Mouse (Mus musculus) gastrocnemius, postnatal 4 days (tissue): ENCODE results near the gene Saysd1. TPM values are rescaled to one million over a fixed set of nuclear protein-coding genes. Genes with fewer than 3 reads are reported as not detected.

Source experiments
- DNase-seq, 2 experiments: peaks; one replicate each; pipeline ENCODE4 v3.0.0; 2021 to 2022; ENCODE audit warnings: low spot score in 2 of 2, mixed read lengths in 2 of 2
- long read RNA-seq, 2 experiments: library from polyadenylated mRNA; stranded (forward); transcript quantifications; one replicate each; pipeline ENCODE4 v2.0.0; 2021
- total RNA-seq, 2 experiments: library from RNA; stranded (reverse); gene quantifications; 2 replicates each; pipeline ENCODE4 v1.2.3; 2021

Saysd1 gene
- total RNA-seq, result 1 to 10 TPM; 2.6 to 2.9 TPM
- long read RNA-seq, experiment 1, transcript Saysd1-201 (2 exons, 2,315 nt), result major isoform, 5 of 7 reads
- long read RNA-seq, experiment 1, partial matches to known transcripts, result 0 of 7 reads
- long read RNA-seq, experiment 1, other reads (novel, unspliced or antisense), result 2 of 7 reads
- long read RNA-seq, experiment 2, transcript Saysd1-201 (2 exons, 2,315 nt), result major isoform, 6 of 6 reads
- long read RNA-seq, experiment 2, partial matches to known transcripts, result 0 of 6 reads
- long read RNA-seq, experiment 2, other reads (novel, unspliced or antisense), result 0 of 6 reads

DNA sequence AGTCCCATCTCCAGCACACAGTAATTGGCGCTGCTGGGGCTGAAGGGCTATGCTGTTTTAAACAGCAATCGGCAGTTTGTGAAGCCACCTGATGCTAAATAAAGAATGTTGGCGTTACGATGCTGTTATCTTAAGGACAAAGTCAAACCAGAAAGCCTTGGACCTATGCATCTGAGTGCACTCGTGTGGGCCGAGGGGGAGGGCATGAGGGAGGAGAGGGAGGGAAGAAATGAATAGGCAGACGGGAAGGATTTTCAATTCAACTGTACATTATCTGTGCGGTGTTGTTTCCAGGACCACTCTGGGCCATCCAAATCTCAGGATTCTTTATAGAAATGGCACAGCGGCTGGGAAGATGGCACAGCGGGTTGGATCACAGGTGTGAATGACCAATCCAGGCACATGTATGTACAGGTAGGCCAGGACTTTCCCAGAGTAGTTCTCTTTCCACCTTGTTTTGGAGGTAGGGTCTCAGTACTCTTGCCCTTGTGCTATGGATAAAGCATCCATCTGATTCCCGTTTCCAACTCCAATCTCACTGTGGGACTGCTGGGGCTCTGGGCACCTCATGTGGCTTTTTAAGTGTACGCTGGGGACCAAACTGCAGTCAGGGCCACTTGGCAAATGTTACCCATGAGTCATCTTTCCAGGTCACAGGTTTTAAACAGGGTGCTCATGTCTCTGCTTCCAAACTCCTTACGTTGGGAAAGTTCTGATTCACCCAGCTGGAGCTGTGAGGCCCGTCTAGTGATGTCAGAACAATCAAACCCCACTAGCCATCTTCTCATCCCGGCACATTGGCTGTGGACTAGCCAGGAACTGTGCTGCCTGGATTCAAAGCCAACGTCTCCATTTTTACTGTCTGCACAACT, at the start of gene Saysd1:
Saysd1 (minus strand) TSS at position 51 of the 872 bp plus-strand sequence.
- no peak for DNase-seq

DNA sequence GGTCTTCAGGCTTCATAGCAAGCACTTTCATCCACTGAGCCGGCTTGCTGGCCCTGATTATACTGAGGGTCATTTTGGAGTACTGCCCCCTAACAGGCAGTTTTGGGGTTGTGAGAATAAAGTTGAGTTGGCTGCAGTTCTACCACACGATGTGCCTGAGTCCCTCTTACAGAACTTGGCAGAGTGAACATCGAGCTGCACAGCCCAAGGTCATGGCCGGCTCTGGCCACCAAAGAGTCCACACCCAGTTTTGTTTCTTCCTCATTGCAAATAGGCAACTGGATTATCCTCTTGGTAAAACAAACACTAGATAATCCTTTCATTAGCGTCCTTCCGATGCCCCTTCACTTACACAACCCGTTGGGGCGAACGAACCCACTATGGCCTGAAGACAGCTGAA, 47.1 kb upstream of the Saysd1 start:
- DNase-seq, result no peak

DNA sequence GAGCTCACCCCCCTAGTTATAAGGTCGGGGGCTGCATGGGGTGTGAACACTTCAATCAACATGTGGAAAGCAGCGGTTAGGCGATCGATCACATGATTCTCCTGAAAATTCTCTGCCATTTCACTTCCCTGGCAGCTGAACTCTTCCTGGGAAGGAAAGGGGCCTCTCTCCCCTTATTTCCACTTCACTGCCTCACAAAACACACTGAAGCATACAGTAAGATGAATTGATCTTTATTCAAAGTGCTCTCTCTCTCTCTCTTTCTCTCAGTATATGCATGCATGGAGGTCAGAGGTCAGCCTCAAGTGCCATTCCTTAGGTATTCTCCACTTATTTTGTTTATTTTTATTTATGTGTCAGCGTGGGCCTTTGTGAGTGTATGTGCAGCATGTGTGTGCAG, 45.4 kb upstream of the Saysd1 start:
- no peak for DNase-seq

DNA sequence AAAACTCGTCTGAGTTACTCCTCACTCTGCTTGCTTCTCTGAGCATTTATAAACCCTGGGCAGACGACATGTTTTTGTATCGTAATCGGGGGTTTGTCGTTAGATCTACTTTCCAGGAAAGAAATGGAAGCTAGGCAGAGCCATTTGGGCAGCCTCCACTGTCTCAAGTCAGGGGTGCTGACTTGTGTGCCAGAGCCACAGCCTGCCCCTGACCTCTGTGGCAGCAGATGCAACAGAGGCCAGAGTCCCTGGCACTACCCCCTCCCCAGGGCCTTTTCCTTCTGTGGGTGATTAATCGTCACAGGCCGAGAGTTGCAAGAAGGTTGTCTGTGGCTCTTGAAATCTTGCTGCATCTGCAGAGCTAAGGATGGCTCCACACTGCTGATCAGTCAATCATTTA, 44.3 kb upstream of the Saysd1 start:
- no peak for DNase-seq

DNA sequence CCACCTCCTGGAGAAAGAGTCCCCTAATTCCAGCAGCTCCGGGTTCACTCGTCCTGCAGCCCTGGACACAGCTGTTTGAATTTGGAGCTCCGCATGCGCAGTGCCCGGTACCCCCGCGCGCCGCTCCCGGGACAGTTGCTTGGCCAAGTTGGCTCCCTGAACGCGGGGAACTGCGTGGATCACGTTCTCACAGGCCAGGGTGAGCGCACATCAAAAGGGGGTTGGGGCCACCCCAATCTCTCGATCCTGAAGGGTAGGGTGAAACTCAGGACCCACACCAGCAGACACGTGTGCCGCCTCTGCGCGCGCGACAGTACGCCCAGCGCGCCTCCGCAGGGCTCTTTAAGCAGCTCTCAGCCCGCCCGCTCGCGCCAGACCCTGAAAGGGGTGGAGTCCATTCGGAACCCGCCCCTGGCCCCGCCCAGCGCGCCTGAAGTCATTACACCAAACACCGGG, 43.2 kb upstream of the Saysd1 start, which contains the start of gene Kcnk5:
Kcnk5 (minus strand) TSS at position 344 of the 456 bp plus-strand sequence.
- DNase-seq, result peak; percentile 80 to 88

DNA sequence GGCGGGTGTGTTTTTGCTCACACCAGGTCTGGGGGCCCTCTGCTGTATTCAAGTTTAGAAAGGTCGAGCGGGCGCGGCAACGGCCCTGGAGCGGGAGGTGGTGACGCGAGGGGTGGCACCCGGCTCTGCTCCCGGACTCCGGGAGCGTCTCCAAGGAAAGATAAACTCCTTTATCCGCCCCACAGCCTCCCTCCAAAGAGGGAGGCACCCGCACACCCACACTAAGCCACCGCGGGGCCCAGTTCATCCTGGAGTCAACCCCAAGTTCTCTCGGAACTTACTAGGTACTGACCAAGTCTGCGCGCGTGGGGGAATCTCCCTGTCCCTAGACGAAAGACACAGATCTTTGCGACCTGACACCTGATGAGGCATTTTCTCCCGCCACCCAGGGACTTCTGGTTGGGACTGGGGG, 42.4 kb upstream of the Saysd1 start:
- DNase-seq, result peak in 1 of 2 experiments; percentile 36

DNA sequence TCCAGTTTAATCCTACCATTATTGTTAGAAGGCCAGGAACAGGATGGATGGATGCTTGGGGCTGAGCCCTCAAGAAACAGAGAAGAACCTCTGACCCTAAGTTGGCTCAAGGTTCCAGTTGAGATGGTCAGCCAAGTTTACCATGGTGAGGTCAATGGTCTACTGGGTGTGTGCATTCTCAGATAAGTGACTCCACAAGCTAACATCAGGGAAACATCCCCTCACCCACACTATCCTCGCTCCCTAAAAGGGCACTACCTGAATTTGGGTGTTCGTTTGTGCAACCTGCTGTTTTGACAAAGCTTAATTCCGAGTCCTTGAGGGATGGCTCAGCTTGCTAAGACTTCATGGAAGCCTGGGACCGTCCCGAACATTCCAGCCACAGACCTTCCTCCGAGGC, 42.0 kb upstream of the Saysd1 start:
- no peak for DNase-seq

DNA sequence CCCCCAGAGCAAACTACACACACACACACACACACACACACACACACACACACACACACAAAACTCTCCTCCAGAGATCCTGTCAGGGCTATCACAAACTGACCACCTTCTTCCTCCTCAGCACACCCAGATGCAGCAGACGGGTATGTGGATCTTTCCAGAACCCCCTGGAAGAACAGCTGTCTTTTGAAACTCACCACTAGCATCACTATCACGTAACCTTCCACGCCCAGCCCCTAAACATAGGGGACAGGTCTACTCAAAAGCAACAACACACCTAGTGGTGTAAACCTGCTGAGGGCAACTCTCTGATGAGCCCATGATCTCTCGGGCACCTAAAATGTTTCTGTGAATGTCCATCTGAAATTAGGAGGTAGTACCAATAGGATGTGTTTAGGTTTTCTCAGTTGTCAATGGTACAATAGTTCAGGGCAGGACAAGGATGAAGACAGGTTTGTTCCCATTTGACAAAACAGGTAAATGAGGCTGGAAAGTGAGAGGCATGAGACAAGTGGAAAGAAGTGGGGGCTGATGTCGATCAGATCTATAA, 41.5 kb upstream of the Saysd1 start:
- DNase-seq, result no peak

DNA sequence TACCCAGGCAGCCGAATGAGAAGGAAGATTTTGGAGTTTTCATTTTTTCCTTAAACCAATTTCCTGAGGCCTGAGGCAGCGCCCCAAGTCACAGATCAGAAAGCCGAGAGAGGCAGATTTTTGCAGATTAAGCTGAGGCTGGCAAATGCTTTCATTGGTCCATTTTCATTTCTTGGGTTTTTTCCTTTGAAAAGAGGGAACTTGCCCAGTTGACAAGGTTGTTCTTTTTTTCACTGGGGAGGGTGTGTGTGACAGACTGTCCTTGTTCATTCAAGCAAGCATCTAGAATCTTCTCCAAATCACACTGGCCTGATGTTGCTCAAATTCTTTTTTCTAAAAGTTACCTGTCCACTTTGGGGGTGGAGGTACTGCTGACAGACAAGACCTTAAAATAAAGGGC, 40.7 kb upstream of the Saysd1 start:
- DNase-seq, result no peak

DNA sequence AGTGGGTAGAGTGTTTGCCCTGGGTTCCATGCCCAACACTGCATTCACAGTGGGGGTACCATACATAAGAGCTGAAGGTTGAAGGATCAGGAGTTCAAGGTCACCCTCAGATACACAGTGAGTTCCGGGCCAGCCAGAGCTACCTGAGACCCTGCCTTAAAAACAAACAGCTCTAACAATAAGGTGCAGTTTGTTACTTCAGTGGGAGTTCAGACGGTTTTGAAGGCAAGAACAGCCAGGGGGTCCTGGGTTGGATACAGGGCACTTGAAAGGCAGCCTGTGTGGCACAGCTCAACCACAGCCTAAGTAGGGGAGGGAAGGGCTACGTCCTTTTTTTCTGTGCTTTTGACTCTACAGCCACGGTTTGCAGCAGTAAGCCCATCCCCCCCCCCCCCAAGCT, 40.3 kb upstream of the Saysd1 start:
- DNase-seq, result no peak

DNA sequence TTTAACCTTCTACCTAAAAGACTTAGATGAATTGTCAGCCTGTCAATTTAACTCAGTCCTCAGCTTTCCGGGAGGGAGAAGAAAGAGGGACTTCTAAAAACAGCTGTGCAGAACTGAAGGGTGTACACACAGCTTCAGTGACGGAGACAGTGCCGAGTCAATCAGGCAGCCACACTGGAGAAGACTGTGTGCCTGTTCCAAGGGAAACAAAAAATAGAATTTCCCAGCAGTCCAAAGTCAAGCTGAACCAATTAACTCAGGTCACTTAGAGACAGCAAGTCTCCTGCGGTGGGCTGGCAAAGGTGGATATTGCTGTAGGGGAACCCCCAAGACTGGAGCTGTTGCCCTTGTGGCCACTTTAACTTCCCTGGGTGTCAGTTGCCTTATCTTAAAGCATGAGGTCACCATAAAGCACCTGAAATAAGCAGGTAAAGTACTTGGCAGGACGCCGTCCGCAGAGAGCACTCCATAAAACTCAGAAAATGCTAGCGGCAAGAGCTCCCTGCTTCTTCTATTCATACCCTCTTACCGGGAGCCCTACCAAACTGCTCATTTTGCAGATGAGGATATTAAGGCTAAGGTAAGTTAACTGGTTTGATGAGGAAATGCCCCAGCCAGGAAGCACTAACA, 39.3 kb upstream of the Saysd1 start:
- DNase-seq, result no peak

DNA sequence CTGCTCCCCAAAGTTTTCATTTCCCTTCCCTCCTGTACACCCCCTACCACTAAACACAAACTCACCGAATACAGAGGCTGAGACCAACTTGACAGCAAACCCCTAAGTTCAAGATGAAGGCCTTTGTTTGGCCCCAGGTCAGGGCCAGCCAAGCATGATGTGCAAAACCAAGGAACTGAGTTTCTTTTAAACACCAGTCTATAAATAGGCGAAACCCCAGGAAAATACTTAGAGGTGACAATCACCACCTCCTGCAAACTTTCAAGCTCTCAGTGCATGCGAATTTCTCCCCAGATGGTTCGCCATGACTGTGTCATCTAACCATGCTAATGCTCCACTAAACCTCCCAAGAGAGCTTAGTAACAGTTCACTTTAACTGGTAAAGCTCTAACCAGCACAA, 37.4 kb upstream of the Saysd1 start:
- DNase-seq, result no peak

DNA sequence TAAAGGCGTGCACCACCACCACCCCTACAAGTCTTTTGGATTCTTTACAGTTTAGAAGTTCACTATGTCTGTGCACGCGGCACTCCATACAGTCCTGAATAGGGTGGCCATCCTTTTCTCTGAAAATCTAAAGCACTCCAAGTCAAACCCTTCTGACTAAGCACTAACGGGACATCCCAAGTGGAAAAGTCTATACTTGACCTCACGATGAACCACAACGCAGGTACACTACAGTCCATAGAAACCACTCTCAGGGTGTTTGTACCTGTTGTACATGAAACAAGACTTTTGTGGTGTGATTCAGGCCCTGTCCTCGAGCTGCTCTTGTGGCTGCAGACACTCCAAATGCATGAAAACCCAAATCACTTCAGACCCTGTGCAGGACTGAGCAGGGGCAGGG, 36.8 kb upstream of the Saysd1 start:
- DNase-seq, result no peak

DNA sequence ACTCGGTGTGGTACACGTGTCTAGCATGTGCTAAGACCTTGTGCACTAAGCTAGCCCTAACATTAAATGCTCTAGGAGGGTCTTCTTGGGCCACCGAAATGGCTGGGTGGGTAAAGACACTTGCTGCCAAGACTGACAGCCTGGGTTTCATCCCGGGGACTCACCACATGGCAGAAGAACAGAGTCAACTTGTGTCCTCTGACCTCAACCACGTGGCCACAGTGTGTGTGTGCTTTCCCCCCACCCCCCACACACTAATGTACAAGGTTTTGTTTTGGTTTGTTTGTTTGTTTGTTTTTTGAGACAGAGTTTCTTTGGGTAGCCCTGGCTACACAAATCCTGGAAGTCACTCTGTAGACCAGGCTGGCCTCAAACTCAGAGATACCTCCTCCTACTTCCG, 36.4 kb upstream of the Saysd1 start:
- no peak for DNase-seq

DNA sequence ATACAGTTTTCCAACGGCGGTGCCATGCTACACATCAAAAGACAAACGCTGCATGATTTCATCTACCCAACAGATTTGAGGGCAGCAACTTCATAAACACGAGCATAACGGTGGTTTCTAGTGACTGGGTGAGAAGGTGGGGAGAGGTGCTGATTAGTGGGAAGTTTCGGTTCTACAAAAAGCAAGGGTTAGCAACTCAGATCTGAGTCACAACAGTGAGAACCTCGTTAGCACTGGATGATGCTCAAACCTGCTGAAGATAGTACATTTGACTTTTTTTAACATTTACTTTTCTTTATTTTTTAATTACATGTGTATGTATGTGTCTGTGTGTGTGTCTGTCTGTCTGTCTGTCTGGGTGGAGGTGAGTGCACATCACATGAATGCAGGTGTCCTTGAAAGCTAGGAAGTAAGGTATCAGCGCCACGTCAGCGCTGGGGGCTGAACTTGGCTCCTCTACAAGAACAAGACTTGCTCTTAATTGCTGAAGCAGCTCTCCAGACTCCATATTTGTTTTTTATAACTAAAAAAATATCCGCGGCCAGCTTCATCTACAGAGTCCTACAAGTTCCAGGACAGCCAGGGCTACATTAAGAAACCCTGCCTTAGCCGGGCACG, 35.6 kb upstream of the Saysd1 start:
- DNase-seq, result no peak

DNA sequence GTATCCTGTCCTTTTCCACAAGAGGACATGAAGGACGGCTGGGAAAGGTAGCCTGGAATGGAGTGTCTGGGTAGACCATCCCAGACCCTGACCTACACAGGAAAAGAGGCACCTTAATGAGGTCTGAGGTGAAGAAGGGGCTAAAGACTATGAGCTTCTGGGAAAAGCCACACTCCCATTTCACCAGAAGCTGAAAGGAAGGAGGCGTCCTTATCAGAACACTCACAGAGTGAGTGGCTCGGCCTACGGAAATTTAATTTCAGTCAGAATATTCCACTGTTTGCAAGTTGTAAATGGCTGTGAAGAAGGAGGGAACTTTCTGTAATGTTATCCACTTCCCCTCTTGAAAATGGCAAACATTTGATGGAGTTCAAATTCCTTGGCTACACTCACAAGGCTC, 34.6 kb upstream of the Saysd1 start:
- no peak for DNase-seq

DNA sequence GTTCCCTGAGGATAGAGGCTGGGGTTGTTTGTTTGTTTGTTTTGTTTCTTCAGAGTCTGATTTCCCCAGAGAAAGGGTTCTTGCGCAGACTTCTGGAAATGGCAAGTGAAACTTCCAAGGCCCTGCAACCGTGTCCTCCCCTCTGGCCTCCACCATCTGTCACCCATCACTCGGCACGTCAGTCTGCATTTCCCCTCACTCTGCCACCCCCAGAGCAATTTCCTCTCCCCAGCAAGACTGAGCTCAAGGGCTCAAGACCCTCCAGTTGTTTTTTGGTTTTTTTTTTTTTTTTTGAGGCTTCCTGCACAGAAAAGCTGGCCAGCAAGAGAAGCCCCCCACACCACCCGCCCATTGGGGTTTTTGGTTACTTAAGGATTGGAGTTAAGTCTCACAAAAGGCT, 34.2 kb upstream of the Saysd1 start:
- DNase-seq, result no peak

DNA sequence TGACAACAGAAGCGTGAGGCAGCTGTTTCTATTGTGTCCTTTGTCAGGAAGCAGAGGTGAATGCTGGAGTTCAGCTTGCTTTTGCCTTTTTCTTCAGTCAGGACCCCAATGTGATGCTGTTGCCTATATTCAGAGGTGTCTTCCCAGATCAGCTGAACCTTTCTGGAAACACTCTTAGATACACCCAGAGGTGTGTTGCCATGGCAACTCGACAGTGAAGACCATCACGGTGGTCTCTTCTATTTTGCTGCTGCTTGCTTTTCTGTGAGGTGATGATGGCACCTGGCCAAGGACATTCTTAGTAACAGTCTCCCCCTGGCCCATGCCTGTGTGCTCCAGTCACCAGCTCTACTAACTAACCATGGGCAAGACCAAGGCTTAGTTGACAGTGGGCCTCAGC, 33.5 kb upstream of the Saysd1 start:
- DNase-seq, result no peak

DNA sequence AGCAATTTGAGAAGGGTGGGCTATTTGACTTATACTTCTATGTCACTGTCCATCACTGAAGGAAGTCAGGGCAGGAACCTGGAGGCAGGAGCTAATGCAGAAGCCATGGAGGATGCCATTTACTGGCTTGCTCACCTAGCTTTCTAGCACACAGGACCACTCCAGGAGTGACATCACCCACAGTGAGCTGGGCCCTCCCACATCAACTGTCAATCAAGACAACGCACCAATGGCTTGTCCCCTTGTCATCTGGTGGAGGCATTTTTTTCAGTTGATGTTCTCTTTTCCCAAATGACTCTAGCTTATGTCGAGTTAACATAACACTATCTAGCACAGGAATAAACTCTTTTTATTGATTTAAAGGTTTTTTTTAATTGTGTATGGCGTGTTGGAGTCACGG, 30.9 kb upstream of the Saysd1 start:
- DNase-seq, result no peak

DNA sequence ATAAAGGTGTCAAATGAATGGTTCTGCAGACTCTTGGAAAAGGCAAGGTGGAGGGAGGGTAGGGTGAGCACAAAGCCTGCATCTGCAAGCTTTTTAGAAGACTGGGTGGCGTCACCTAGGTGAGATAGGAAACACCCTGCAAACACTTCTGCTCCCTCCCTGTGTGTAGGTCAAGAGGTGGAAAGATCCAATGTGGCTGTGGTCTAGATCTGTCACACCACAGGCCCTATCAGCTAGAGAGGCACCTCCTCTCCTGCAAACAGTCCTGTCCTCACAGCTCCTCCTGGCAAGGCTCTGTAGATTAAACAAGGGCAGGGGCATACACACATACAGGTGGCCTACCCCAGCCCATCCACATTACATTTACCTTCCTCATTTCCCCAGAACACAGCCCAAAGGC, 30.1 kb upstream of the Saysd1 start:
- no peak for DNase-seq

DNA sequence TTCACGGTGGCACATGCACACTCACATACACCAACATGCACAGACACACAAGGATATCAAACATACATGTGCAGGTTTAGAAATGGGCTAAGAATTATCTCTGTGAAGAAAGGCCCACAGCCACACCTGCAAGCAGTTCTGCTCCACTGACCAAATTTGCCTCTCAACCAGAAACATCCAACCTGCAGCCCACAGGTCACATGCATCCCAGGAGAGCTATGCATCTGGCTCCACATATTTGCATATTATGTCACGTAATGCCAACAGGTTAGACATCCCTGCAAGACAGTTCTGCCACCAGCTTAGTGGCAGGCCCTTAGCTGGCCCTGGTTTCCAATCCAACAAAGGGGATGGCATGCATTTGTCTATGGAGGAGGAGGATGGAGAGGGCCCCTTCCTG, 29.7 kb upstream of the Saysd1 start:
- DNase-seq, result no peak
